Comparison of ENCODE assay signal across 17 mouse cellular contexts in the genomic region with DNA sequence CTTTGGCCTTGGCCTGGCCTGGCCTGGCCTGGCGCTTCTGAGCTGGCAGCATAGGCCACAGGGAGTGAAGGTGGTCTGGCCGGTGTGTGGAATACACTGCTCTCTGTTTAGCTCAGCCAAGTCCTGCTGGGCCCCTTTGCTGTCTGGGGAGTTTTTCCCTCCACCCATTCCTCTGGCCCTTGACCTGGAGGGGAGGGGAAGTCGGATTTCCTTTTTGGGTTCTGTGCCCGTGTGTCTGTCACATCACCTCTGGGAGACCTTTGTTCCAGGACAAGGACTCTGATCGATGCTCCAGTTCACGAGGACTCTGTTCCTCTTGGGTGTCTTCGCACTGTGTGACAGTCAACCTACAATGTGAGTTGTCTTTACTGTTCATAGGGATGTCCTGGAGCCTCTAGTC. TPM values are rescaled to one million over a fixed set of nuclear protein-coding genes. Genes with fewer than 3 reads are reported as not detected.
DNase-seq lines count a peak whose midpoint lies in the region; ATAC-seq and TF ChIP-seq lines count a peak whose summit lies in the region.
"Had no signal": no experiment of that assay in that cellular context is flagged by ENCODE, and none has a peak within 500 bp of the region (broad histone marks: within the 10 kb centered on the region; RNA-seq: fewer than 3 reads in every experiment).

No protein-coding gene starts in this region.

- no peak for TF ChIP-seq CTCF in kidney, adult 2 months (conservative IDR thresholded peaks at IDR 0.05; ENCODE audit: insufficient read depth, insufficient read length, low read depth, low read length)

- H3K4me3 ChIP-seq in kidney, adult 2 months (ENCODE audit: insufficient read depth, low read depth, low read length), result no peak overlapping the region
- no peak overlapping the region for H3K4me3 ChIP-seq in kidney, embryonic 14.5 days (ENCODE audit: low read length)
- H3K4me3 ChIP-seq in heart, embryonic 12.5 days, result no peak overlapping the region
- H3K4me3 ChIP-seq in forebrain, embryonic 16.5 days (replicated peaks; ENCODE audit: low read length), result no peak overlapping the region
- H3K4me3 ChIP-seq in forebrain, embryonic 11.5 days (ENCODE audit: low read depth, low read length), result no peak overlapping the region
- H3K4me3 ChIP-seq: embryonic facial prominence, embryonic 12.5 days; forebrain, embryonic 13.5 days; megakaryocyte, embryonic 14.5 days had no signal

- H3K9ac ChIP-seq in kidney, embryonic 14.5 days (ENCODE audit: low read depth, low read length), result no peak overlapping the region
- H3K9ac ChIP-seq in heart, embryonic 12.5 days, result peak overlapping the region; percentile 50
- no peak overlapping the region for H3K9ac ChIP-seq in forebrain, embryonic 16.5 days (replicated peaks; ENCODE audit: low read depth, low read length)
- H3K9ac ChIP-seq in forebrain, embryonic 11.5 days (ENCODE audit: low read length), result no peak overlapping the region
- H3K9ac ChIP-seq: embryonic facial prominence, embryonic 12.5 days; forebrain, embryonic 13.5 days had no signal

- H3K4me1 ChIP-seq in kidney, adult 2 months (ENCODE audit: control insufficient read depth, insufficient read depth, low read length), result peaks cover 74% of the 10 kb centered on the region
- H3K4me1 ChIP-seq in kidney, embryonic 14.5 days (ENCODE audit: control insufficient read depth, insufficient read depth, low read length), result peaks cover 73% of the 10 kb centered on the region
- H3K4me1 ChIP-seq in heart, embryonic 12.5 days (replicated peaks), result peaks cover 98% of the 10 kb centered on the region
- H3K4me1 ChIP-seq in forebrain, embryonic 16.5 days (replicated peaks; ENCODE audit: control insufficient read depth, insufficient read depth, low read length), result peaks cover 25% of the 10 kb centered on the region
- 0 out of 2 replicates have a peak, but pooled peaks cover 3% of the 10 kb centered on the region for H3K4me1 ChIP-seq in forebrain, embryonic 11.5 days (replicated peaks; ENCODE audit: control insufficient read depth, insufficient read depth, low read length)

- no peaks in the 10 kb centered on the region for H3K36me3 ChIP-seq in kidney, adult 2 months (ENCODE audit: control insufficient read depth, insufficient read depth, low read length)
- peaks cover 15% of the 10 kb centered on the region; the same call in 1 of the 2 replicates for H3K36me3 ChIP-seq in kidney, embryonic 14.5 days (ENCODE audit: control insufficient read depth, insufficient read depth, low read length)
- peaks cover 14% of the 10 kb centered on the region for H3K36me3 ChIP-seq in heart, embryonic 12.5 days
- no peaks in the 10 kb centered on the region for H3K36me3 ChIP-seq in forebrain, embryonic 16.5 days (ENCODE audit: control insufficient read depth, insufficient read depth)
- H3K36me3 ChIP-seq in forebrain, embryonic 11.5 days (ENCODE audit: control insufficient read depth, insufficient read depth, low read length), result peaks cover 6% of the 10 kb centered on the region

- peak; percentile 95 for DNase-seq in heart, adult 11 months
- DNase-seq in heart, adult 9 months (ENCODE audit: low spot score in 2 of 2), result no peak
- peak; percentile 71 for DNase-seq in kidney, adult 2 months
- peak; percentile 53 to 71 for DNase-seq in kidney, postnatal 36 days
- DNase-seq in forebrain, embryonic 11.5 days (ENCODE audit: low spot score), result no peak
- DNase-seq: cerebellum, postnatal 25 days; gastrocnemius, postnatal 10 days; lung, adult 2 months; thymus, postnatal 36 days had no signal

- WGBS in kidney, adult 2 months, result 37% methylated on average over 7 of the region's 7 CpGs
- WGBS in kidney, embryonic 14.5 days, result 58% methylated on average over 7 of the region's 7 CpGs
- 48% methylated on average over 7 of the region's 7 CpGs for WGBS in heart, embryonic 12.5 days
- WGBS in forebrain, embryonic 16.5 days, result 86% methylated on average over 7 of the region's 7 CpGs
- WGBS in forebrain, embryonic 11.5 days, result 81% methylated on average over 7 of the region's 7 CpGs

- H3K4me2 ChIP-seq in kidney, embryonic 14.5 days (replicated peaks; ENCODE audit: low read depth, low read length), result no peak overlapping the region
- no peak overlapping the region for H3K4me2 ChIP-seq in heart, embryonic 12.5 days
- no peak overlapping the region for H3K4me2 ChIP-seq in forebrain, embryonic 16.5 days (ENCODE audit: low read length)
- H3K4me2 ChIP-seq in forebrain, embryonic 11.5 days (ENCODE audit: low read depth, low read length, severe bottlenecking), result no peak overlapping the region
- H3K4me2 ChIP-seq: embryonic facial prominence, embryonic 12.5 days; forebrain, embryonic 13.5 days had no signal

- TF ChIP-seq POLR2A in kidney, adult 2 months (IDR thresholded peaks at IDR 0.05; ENCODE audit: low read depth, low read length), result no peak

- H3K27me3 ChIP-seq in kidney, adult 2 months (replicated peaks; ENCODE audit: control insufficient read depth, insufficient read depth, low read length), result no peaks in the 10 kb centered on the region
- no peaks in the 10 kb centered on the region for H3K27me3 ChIP-seq in kidney, embryonic 14.5 days (ENCODE audit: control insufficient read depth, insufficient read depth, low read length)
- H3K27me3 ChIP-seq in heart, embryonic 12.5 days (replicated peaks), result no peaks in the 10 kb centered on the region
- no peaks in the 10 kb centered on the region for H3K27me3 ChIP-seq in forebrain, embryonic 16.5 days (replicated peaks; ENCODE audit: control insufficient read depth, insufficient read depth, low read length)
- H3K27me3 ChIP-seq in forebrain, embryonic 11.5 days (ENCODE audit: control insufficient read depth, insufficient read depth, low read length), result no peaks in the 10 kb centered on the region
- H3K27me3 ChIP-seq: embryonic facial prominence, embryonic 12.5 days; forebrain, embryonic 13.5 days had no signal

- H3K9me3 ChIP-seq in kidney, embryonic 14.5 days (ENCODE audit: control insufficient read depth, low read length), result no peaks in the 10 kb centered on the region
- no peaks in the 10 kb centered on the region for H3K9me3 ChIP-seq in heart, embryonic 12.5 days (replicated peaks)
- no peaks in the 10 kb centered on the region for H3K9me3 ChIP-seq in forebrain, embryonic 16.5 days (ENCODE audit: control insufficient read depth, low read length)
- H3K9me3 ChIP-seq in forebrain, embryonic 11.5 days (ENCODE audit: control insufficient read depth, low read length), result no peaks in the 10 kb centered on the region
- H3K9me3 ChIP-seq: embryonic facial prominence, embryonic 12.5 days; forebrain, embryonic 13.5 days; megakaryocyte, embryonic 14.5 days had no signal

- ATAC-seq in kidney, embryonic 14.5 days (ENCODE audit: low FRiP score, low TSS enrichment), result no peak
- ATAC-seq in heart, embryonic 12.5 days (ENCODE audit: insufficient number of reproducible peaks, low FRiP score), result no peak
- ATAC-seq in forebrain, embryonic 16.5 days, result no peak
- no peak for ATAC-seq in forebrain, embryonic 11.5 days (replicated peaks; ENCODE audit: low FRiP score)
- ATAC-seq: activated CD4-positive, CD25-positive, alpha-beta regulatory T cell, adult 4 months; forebrain, embryonic 13.5 days; hindbrain, embryonic 16.5 days had no signal

- H3K27ac ChIP-seq in kidney, adult 2 months (ENCODE audit: insufficient read depth, low read depth, low read length), result peak overlapping the region; percentile 66
- H3K27ac ChIP-seq in kidney, embryonic 14.5 days (ENCODE audit: low read depth, low read length), result no peak overlapping the region
- H3K27ac ChIP-seq in heart, embryonic 12.5 days (ENCODE audit: poor library complexity, severe bottlenecking), result peak overlapping the region; percentile 10; the same call in 1 of the 2 replicates
- no peak overlapping the region for H3K27ac ChIP-seq in forebrain, embryonic 16.5 days (ENCODE audit: low read length)
- no peak overlapping the region for H3K27ac ChIP-seq in forebrain, embryonic 11.5 days (ENCODE audit: low read depth, low read length)
- H3K27ac ChIP-seq: embryonic facial prominence, embryonic 12.5 days; forebrain, embryonic 13.5 days had no signal

RNA-seq across cellular contexts. Expression of a gene that starts 11.7 kb away (rescaled TPM):
- 253 and 268 TPM in 2 replicates for polyA plus RNA-seq in kidney, adult 2 months (2012; rRNA removed)
- polyA plus RNA-seq in kidney, embryonic 14.5 days (2014; fragmentation: Nextera tagmentation; extraction: Ambion mirVana), result 570 and 666 TPM in 2 replicates
- polyA plus RNA-seq in heart, embryonic 12.5 days (2016; fragmentation: Nextera tagmentation; extraction: Ambion mirVana), result 455 and 460 TPM in 2 replicates
- 554 and 700 TPM in 2 replicates for polyA plus RNA-seq in forebrain, embryonic 16.5 days (2015; fragmentation: Nextera tagmentation; extraction: Ambion mirVana)
- polyA plus RNA-seq in forebrain, embryonic 11.5 days (2014; fragmentation: Nextera tagmentation; extraction: Ambion mirVana), result 954 and 974 TPM in 2 replicates

Comparison
In these comparisons a context has a peak if more than half of its experiments do, and no peak if none do; other contexts are left out.
1. DNase-seq: peak in heart, adult 11 months (single experiment), kidney, adult 2 months (single experiment) and kidney, postnatal 36 days (2 of 2); none in heart, adult 9 months (0 of 2) and forebrain, embryonic 11.5 days (single experiment).
2. H3K27ac ChIP-seq: peak in kidney, adult 2 months (single experiment) and heart, embryonic 12.5 days (single experiment); none in kidney, embryonic 14.5 days (single experiment), forebrain, embryonic 16.5 days (single experiment) and forebrain, embryonic 11.5 days (single experiment).